Mouse (Mus musculus) naive thymus-derived CD4-positive, alpha-beta T cell, adult 2 months (primary cell): ENCODE data around the gene Gnpda2.

Experiments
- DNase-seq: peaks from one replicate; pipeline ENCODE4 v3.0.0-alpha.2; 2011; ENCODE audit warnings: low read depth

Gene Gnpda2

DNA sequence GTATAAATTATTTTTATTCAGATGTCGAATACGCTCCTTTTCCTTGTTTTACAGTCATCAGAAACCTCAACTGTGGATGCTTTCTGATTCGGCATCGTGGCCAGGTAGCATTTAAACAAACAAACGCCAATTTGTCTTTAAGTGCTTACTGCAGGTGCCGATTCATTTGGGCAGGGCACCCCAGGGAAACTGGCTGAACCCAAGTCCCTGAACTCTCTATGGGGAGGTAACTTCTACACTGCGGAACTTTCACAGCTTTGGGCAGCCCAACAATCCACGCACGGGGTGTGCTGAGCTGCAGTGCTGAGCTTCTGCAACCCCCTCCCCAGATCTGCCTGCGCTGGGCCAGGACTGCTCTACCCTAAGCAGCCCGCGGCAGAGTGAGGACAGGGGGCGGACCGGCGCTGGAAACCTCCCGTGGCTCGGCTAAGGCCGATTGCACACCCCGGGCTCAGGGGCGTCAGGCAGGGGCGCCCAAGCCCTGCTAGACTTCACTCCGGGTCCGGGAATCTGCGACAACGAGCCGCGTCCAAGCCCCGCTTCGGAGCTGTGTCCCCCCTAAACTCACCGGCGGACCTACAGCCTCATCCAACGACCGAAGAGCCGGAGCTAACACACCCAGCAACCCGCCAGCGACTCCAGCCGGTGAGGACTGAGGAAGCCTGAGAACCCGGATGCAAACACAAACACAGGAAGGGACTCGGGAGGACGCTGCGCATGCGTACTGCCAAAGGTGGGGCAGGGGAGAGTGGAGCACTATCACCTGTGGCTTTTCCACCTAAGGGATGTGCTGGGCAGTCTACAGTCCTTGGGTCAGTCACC is at the start of gene Gnpda2:
Gene Gnpda2, minus strand, starts transcription at position 701 of the 822 bp plus-strand sequence.
- DNase-seq, result peak; percentile 87

DNA sequence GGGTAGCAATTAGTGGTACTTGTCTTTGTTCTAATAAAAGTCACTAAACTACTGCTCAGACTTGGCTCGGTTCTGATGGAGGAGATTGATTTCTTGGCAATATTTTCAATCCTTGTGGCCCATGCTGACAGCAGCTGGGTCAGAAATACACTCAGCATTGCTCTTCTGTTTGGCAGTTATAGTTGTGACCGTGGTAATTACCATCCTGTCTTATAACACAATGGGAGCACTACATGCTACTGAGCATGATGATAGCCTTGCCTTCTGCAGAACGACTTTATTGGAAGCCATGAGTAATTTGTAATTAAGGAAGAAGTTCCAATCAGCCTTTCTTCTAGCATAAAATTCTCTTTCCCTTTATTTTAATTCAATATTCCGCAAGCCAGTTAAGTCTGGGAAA is 42.6 kb upstream of the Gnpda2 start:
- DNase-seq, result no peak

DNA sequence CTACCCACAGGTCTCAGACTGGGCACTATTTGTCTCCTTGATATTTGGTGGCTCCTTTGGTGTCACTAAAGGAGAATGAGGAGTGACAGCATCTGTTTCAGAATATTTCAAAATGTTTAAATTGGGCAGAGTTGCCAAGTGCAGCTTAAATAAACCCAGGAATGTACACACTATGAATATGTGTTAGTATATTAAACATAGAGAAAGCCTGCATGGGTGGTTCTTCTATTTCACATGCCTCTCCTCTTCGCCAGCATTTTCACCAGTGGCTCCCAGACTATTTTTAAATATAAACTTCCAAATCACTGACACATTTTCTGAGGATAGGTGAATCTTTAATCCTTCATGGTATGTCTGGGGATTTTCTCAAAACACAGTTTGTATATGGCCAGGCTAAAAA is 28.8 kb upstream of the Gnpda2 start:
- no peak for DNase-seq

DNA sequence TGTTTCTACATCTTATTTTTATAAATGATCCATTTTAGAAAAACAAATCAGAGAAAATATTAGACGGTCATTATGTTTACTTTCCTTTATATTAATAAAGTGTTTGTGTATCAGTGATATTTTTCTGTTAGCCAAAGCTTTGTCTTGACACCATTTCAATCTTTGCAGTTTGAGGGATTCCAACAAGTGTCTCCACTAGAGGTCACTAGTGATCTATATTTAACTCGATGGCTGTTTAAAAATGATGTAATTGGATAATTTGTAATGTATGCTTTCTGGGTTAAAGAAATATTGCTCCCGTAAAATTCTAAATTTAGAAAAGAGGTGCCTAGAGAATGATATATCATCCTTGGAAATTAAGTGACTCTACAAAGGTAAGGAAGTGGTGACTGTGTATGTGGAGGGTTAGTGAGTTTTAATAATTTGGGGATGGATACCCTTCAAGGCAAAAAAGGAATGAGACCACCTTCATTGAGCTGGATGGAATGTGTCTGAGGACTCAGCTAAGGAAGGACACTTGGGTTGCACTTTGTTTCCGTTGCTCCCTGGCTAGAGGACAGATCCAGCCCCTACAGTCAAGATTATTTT is 21.2 kb upstream of the Gnpda2 start:
- DNase-seq, result peak; percentile 31

DNA sequence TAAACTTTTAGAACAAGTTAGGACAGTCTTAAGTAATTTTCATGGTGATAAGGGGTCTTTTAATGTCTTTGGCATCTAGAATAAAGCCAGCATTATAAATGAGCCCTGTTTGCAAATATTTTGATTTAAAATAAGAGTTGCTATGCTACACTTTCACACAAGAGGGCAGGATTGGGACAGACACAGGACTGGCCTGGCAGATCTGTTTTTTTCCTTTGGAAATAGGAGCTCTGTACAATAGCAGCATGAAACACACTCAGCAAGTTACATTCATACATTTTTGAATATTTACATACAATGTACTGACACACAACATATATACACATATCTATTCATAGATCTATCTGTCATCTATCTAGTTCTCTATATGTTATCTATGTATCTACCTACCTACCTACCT is 8.9 kb upstream of the Gnpda2 start:
- peak; percentile 15 for DNase-seq

GRCm38 (mm10) chr5:69557404-69557935 is 34.7 kb downstream of the Gnpda2 start:
- no peak for DNase-seq

DNA sequence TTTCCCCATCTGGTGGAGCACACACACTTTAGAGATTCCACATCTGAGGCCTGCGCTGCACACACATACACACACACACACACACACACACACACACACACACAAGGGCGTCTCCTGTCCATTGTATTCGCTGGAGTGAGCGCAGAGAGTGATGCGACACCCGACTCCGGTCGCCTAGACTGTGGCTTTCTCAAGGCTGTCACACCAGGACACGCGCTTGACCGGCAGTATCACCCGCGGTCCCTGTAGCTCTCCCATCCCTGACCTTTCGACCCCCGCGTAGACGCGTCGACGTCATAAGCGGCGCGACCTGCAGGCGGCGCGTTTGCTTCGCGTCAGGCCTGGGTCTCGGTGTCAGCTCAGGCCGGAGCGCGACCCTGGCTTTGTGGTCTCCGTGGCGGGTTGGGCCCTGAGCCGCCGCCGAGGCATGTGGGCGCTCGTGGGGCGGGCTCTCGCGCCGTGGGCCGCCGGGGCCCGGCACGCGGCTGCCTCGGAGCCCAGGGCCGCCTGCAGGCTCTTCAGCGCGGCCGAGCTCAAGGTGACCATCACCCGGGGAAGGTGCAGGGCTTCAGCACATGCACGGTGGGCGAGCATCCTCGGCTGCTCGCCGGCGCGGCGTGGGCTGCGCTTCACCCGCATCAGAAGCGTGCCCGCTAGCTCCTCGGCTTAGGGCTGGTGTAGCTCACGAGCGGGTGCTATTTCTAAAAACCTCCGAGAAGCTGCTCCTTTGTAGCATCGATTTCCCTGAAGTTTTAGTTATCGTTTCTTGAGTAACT is 35.3 kb downstream of the Gnpda2 start, which contains the start of gene Guf1:
Gene Guf1, plus strand, starts transcription at position 296 of the 776 bp plus-strand sequence.
- peak; percentile 94 for DNase-seq

DNA sequence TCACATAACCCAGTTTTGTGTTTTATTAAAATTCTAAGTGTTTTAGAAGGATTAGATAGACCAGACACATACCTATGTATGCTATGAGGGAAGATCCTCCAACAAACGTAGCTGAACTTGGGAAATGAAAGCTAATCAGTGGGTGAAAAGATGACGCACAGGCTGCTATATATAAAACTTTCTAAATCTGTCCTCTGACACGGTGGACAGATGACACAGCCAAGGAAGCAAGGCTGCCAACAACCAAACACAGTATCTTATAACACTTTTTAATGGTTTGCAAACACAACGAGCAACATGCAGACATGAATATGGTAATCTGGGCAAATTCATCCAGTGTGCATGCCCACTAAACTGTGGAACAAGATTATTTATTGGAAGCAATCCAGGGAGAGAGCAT is 49.7 kb downstream of the Gnpda2 start, which contains the start of gene Yipf7:
Gene Yipf7, minus strand, starts transcription at position 160 of the 400 bp plus-strand sequence.
- no peak for DNase-seq

GRCm38 (mm10) chr5:69541680-69542079 is 50.5 kb downstream of the Gnpda2 start:
- no peak for DNase-seq

- no peak for DNase-seq
Measured at GRCm38 (mm10) chr5:69523944-69524343, 68.2 kb downstream of the Gnpda2 start.
